Mouse (Mus musculus) midbrain, embryonic 16.5 days (tissue): Measurements from ENCODE around the gene Ceacam19. TPM values are rescaled to one million over a fixed set of nuclear protein-coding genes. Genes with fewer than 3 reads are reported as not detected.

Experiments
- ATAC-seq: fragments of 200-750 bp; cut with Nextera tagmentation; 2 replicates; pipeline ENCODE4 v1.8.0; 2017; ENCODE audit warnings: moderate TSS enrichment
- H3K27ac ChIP-seq: fragments of 300-500 bp; sonication (generic); 2 replicates; pipeline ENCODE4 v1.5.1; 2014; ENCODE audit warnings: mild to moderate bottlenecking, low read length, mixed read lengths
- H3K27me3 ChIP-seq: fragments of 300-500 bp; sonication (generic); 2 replicates; pipeline ENCODE4 v1.6.1; 2014; ENCODE audit warnings: low read depth, low read length, mixed read lengths; ENCODE audit not compliant: control insufficient read depth, insufficient read depth
- H3K36me3 ChIP-seq: fragments of 300-500 bp; sonication (generic); 2 replicates; pipeline ENCODE4 v1.6.1; 2014; ENCODE audit warnings: mild to moderate bottlenecking, low read length, moderate library complexity, mixed read lengths; ENCODE audit not compliant: control insufficient read depth, insufficient read depth
- H3K4me1 ChIP-seq: fragments of 300-500 bp; sonication (generic); 2 replicates; pipeline ENCODE4 v1.6.1; 2014; ENCODE audit warnings: mild to moderate bottlenecking, low read length, mixed read lengths; ENCODE audit not compliant: control insufficient read depth, insufficient read depth
- H3K4me2 ChIP-seq: fragments of 300-500 bp; sonication (generic); 2 replicates; pipeline ENCODE4 v1.6.1; 2014; ENCODE audit warnings: mild to moderate bottlenecking, low read length, mixed read lengths
- H3K4me3 ChIP-seq: fragments of 300-500 bp; sonication (generic); 2 replicates; pipeline ENCODE4 v1.5.1; 2014; ENCODE audit warnings: low read depth, mild to moderate bottlenecking, low read length, moderate library complexity, mixed read lengths
- H3K9ac ChIP-seq: fragments of 300-500 bp; sonication (generic); 2 replicates; pipeline ENCODE4 v1.6.1; 2014; ENCODE audit warnings: low read depth, low read length, mixed read lengths
- H3K9me3 ChIP-seq: fragments of 300-500 bp; sonication (generic); replicated peaks from 2 replicates; pipeline ENCODE4 v1.6.1; 2014; ENCODE audit warnings: mild to moderate bottlenecking, low read length, mixed read lengths; ENCODE audit not compliant: control insufficient read depth, poor library complexity, severe bottlenecking
- WGBS: fragments of 180-500 bp; shearing (Covaris S2); extraction: QIAGEN DNeasy Blood & Tissue Kit; methylation state at CpG from one replicate; pipeline ENCODE4 v1.1.7; 2014; 5-methylcytosine and 5-hydroxymethylcytosine counted together
- polyA plus RNA-seq: library from polyadenylated mRNA; unstranded; fragments of >200 nt; fragmentation: Nextera tagmentation; extraction: Ambion mirVana; gene quantifications from 2 replicates; pipeline ENCODE4 v1.2.1, GENCODE M21; 2015

The Ceacam19 gene
- polyA plus RNA-seq, 1 experiment from 2014 or later = not detected

GRCm38 (mm10) chr7:19926849-19927480 is 39.2 kb upstream of the Ceacam19 start:
- no peaks in the 10 kb centered on the region for H3K4me1 ChIP-seq
- H3K9me3 ChIP-seq = no peaks in the 10 kb centered on the region
- H3K4me2 ChIP-seq = no peak overlapping the region
- no peak overlapping the region for H3K4me3 ChIP-seq
- H3K9ac ChIP-seq = no peak overlapping the region
- H3K27me3 ChIP-seq = no peaks in the 10 kb centered on the region
- no peaks in the 10 kb centered on the region for H3K36me3 ChIP-seq
- H3K27ac ChIP-seq = no peak overlapping the region
- no peak for ATAC-seq
- WGBS = 81% methylated on average over 2 of the region's 2 CpGs

- no peak overlapping the region for H3K27ac ChIP-seq
- WGBS = 67% methylated on average over 1 of the region's 1 CpGs
- no peak overlapping the region for H3K4me3 ChIP-seq
- H3K9me3 ChIP-seq = no peaks in the 10 kb centered on the region
- no peaks in the 10 kb centered on the region for H3K4me1 ChIP-seq
- H3K4me2 ChIP-seq = no peak overlapping the region
- ATAC-seq = no peak
- H3K27me3 ChIP-seq = no peaks in the 10 kb centered on the region
- H3K9ac ChIP-seq = no peak overlapping the region
- H3K36me3 ChIP-seq = no peaks in the 10 kb centered on the region
Observed at GRCm38 (mm10) chr7:19925376-19925775, 37.6 kb upstream of the Ceacam19 start.

- H3K36me3 ChIP-seq = no peaks in the 10 kb centered on the region
- H3K4me3 ChIP-seq = no peak overlapping the region
- WGBS = 10% methylated on average over 9 of the region's 15 CpGs
- no peak overlapping the region for H3K27ac ChIP-seq
- H3K9ac ChIP-seq = no peak overlapping the region
- no peaks in the 10 kb centered on the region for H3K9me3 ChIP-seq
- ATAC-seq = no peak
- H3K4me1 ChIP-seq = peaks cover 4% of the 10 kb centered on the region
- peak overlapping the region; percentile 5; the same call in 1 of the 2 replicates for H3K4me2 ChIP-seq
- no peaks in the 10 kb centered on the region for H3K27me3 ChIP-seq
Observed at GRCm38 (mm10) chr7:19923797-19924196, 36.0 kb upstream of the Ceacam19 start.

- H3K9ac ChIP-seq = no peak overlapping the region
- no peak for ATAC-seq
- peaks cover 4% of the 10 kb centered on the region for H3K4me1 ChIP-seq
- no peaks in the 10 kb centered on the region for H3K27me3 ChIP-seq
- no peak overlapping the region for H3K27ac ChIP-seq
- WGBS = 58% methylated on average over 2 of the region's 2 CpGs
- no peak overlapping the region for H3K4me3 ChIP-seq
- H3K9me3 ChIP-seq = no peaks in the 10 kb centered on the region
- H3K36me3 ChIP-seq = no peaks in the 10 kb centered on the region
- no peak overlapping the region for H3K4me2 ChIP-seq
Observed at GRCm38 (mm10) chr7:19923354-19923753, 35.6 kb upstream of the Ceacam19 start.

GRCm38 (mm10) chr7:19920506-19921261 is 32.9 kb upstream of the Ceacam19 start, which contains the start of gene Pvr:
Pvr (minus strand) TSS chr7:19921160.
- Histone ChIP-seq H3K4me1 (peaks cover 4% of the 10 kb centered on the region), H3K27me3 (no peaks in the 10 kb centered on the region), H3K4me2 (peak within 1 kb of the TSS; percentile 52), H3K9me3 (no peaks in the 10 kb centered on the region), H3K9ac (peak within 1 kb of the TSS; percentile 82), H3K36me3 (peaks cover 8% of the 10 kb centered on the region), H3K4me3 (peak within 1 kb of the TSS; percentile 64), H3K27ac (peak within 1 kb of the TSS; percentile 89)
- peak; percentile 91 for ATAC-seq
- WGBS = 1% methylated on average over 60 of the region's 60 CpGs

GRCm38 (mm10) chr7:19920166-19920505 is 32.4 kb upstream of the Ceacam19 start:
- ATAC-seq = peak; percentile 59
- Histone ChIP-seq H3K4me1 (peaks cover 4% of the 10 kb centered on the region), H3K27ac (no peak overlapping the region; the same call in 1 of the 2 replicates), H3K9me3 (no peaks in the 10 kb centered on the region), H3K4me3 (peak overlapping the region; percentile 64), H3K27me3 (no peaks in the 10 kb centered on the region), H3K36me3 (peaks cover 8% of the 10 kb centered on the region), H3K9ac (no peak overlapping the region), H3K4me2 (peak overlapping the region; percentile 52)
- WGBS = 22% methylated on average over 4 of the region's 4 CpGs

GRCm38 (mm10) chr7:19914558-19914957 is 26.8 kb upstream of the Ceacam19 start:
- H3K4me3 ChIP-seq = no peak overlapping the region
- no peaks in the 10 kb centered on the region for H3K27me3 ChIP-seq
- no peak for ATAC-seq
- no peak overlapping the region for H3K4me2 ChIP-seq
- no peak overlapping the region for H3K27ac ChIP-seq
- 92% methylated on average over 7 of the region's 7 CpGs for WGBS
- peaks cover 8% of the 10 kb centered on the region for H3K36me3 ChIP-seq
- H3K9ac ChIP-seq = no peak overlapping the region
- H3K4me1 ChIP-seq = no peaks in the 10 kb centered on the region
- no peaks in the 10 kb centered on the region for H3K9me3 ChIP-seq

- no peak overlapping the region for H3K4me3 ChIP-seq
- no peak overlapping the region for H3K9ac ChIP-seq
- no peaks in the 10 kb centered on the region for H3K9me3 ChIP-seq
- no peak for ATAC-seq
- no peaks in the 10 kb centered on the region for H3K27me3 ChIP-seq
- 78% methylated on average over 23 of the region's 23 CpGs for WGBS
- no peaks in the 10 kb centered on the region for H3K4me1 ChIP-seq
- H3K27ac ChIP-seq = no peak overlapping the region
- H3K36me3 ChIP-seq = peaks cover 19% of the 10 kb centered on the region
- H3K4me2 ChIP-seq = no peak overlapping the region
Observed at GRCm38 (mm10) chr7:19911695-19912524, 24.1 kb upstream of the Ceacam19 start.
